Comparison of ENCODE assay signal across 8 mouse cellular contexts in genomic region chr9:31912553-31912920, GRCm38 (mm10). TPM values are rescaled to one million over a fixed set of nuclear protein-coding genes. Genes with fewer than 3 reads are reported as not detected.
DNase-seq lines count a peak whose midpoint lies in the region; ATAC-seq lines count a peak whose summit lies in the region.

No protein-coding gene starts in this region.

- H3K9me3 ChIP-seq in kidney, embryonic 14.5 days (ENCODE audit: control insufficient read depth, low read length): no peaks in the 10 kb centered on the region
- no peaks in the 10 kb centered on the region for H3K9me3 ChIP-seq in embryonic facial prominence, embryonic 11.5 days (replicated peaks; ENCODE audit: control insufficient read depth, low read length)
- no peaks in the 10 kb centered on the region for H3K9me3 ChIP-seq in hindbrain, embryonic 14.5 days (ENCODE audit: control insufficient read depth, low read length)
- no peaks in the 10 kb centered on the region for H3K9me3 ChIP-seq in midbrain, embryonic 15.5 days

- DNase-seq in kidney, postnatal 25 days: no peak
- no peak for DNase-seq in embryonic facial prominence, embryonic 11.5 days (ENCODE audit: low spot score)
- DNase-seq in hindbrain, embryonic 14.5 days (ENCODE audit: low spot score): no peak
- DNase-seq in cerebellum, postnatal 36 days: no peak
- no peak for DNase-seq in urinary bladder, postnatal 4 days (ENCODE audit: low spot score in 2 of 2)
- DNase-seq in kidney, postnatal 4 days: no peak

- H3K9ac ChIP-seq in kidney, embryonic 14.5 days (ENCODE audit: low read depth, low read length): no peak overlapping the region
- no peak overlapping the region for H3K9ac ChIP-seq in embryonic facial prominence, embryonic 11.5 days (replicated peaks; ENCODE audit: low read length)
- no peak overlapping the region for H3K9ac ChIP-seq in hindbrain, embryonic 14.5 days
- H3K9ac ChIP-seq in midbrain, embryonic 15.5 days: no peak overlapping the region

- H3K4me3 ChIP-seq in kidney, embryonic 14.5 days (ENCODE audit: low read length): peak overlapping the region; percentile 62
- peak overlapping the region; percentile 53 for H3K4me3 ChIP-seq in embryonic facial prominence, embryonic 11.5 days (ENCODE audit: low read depth, low read length)
- H3K4me3 ChIP-seq in hindbrain, embryonic 14.5 days (replicated peaks; ENCODE audit: low read length): peak overlapping the region; percentile 64
- peak overlapping the region; percentile 51 for H3K4me3 ChIP-seq in midbrain, embryonic 15.5 days

- no peak overlapping the region for H3K27ac ChIP-seq in kidney, embryonic 14.5 days (ENCODE audit: low read depth, low read length)
- no peak overlapping the region for H3K27ac ChIP-seq in embryonic facial prominence, embryonic 11.5 days (replicated peaks; ENCODE audit: low read depth, low read length)
- no peak overlapping the region for H3K27ac ChIP-seq in hindbrain, embryonic 14.5 days
- H3K27ac ChIP-seq in midbrain, embryonic 15.5 days: no peak overlapping the region

- H3K4me2 ChIP-seq in kidney, embryonic 14.5 days (replicated peaks; ENCODE audit: low read depth, low read length): peak overlapping the region; percentile 99
- H3K4me2 ChIP-seq in embryonic facial prominence, embryonic 11.5 days (ENCODE audit: low read depth, low read length): peak overlapping the region; percentile 88
- H3K4me2 ChIP-seq in hindbrain, embryonic 14.5 days (replicated peaks): peak overlapping the region; percentile 100
- H3K4me2 ChIP-seq in midbrain, embryonic 15.5 days: peak overlapping the region; percentile 96

- no peaks in the 10 kb centered on the region for H3K36me3 ChIP-seq in kidney, embryonic 14.5 days (ENCODE audit: control insufficient read depth, insufficient read depth, low read length)
- no peaks in the 10 kb centered on the region for H3K36me3 ChIP-seq in embryonic facial prominence, embryonic 11.5 days (replicated peaks; ENCODE audit: control insufficient read depth, insufficient read depth, low read depth, low read length)
- no peaks in the 10 kb centered on the region for H3K36me3 ChIP-seq in hindbrain, embryonic 14.5 days (replicated peaks; ENCODE audit: control insufficient read depth, insufficient read depth)
- no peaks in the 10 kb centered on the region for H3K36me3 ChIP-seq in midbrain, embryonic 15.5 days (replicated peaks)

- no peak for ATAC-seq in kidney, embryonic 14.5 days (ENCODE audit: low FRiP score, low TSS enrichment)
- ATAC-seq in embryonic facial prominence, embryonic 11.5 days (replicated peaks; ENCODE audit: insufficient number of reproducible peaks, low FRiP score, low TSS enrichment, low read depth): no peak; the same call in 1 of the 2 replicates
- ATAC-seq in hindbrain, embryonic 14.5 days (ENCODE audit: low FRiP score): no peak
- no peak for ATAC-seq in midbrain, embryonic 15.5 days (replicated peaks)

- 2% methylated on average over 16 of the region's 16 CpGs for WGBS in kidney, embryonic 14.5 days
- under 1% methylated on average over 16 of the region's 16 CpGs for WGBS in embryonic facial prominence, embryonic 11.5 days
- WGBS in hindbrain, embryonic 14.5 days: 2% methylated on average over 16 of the region's 16 CpGs
- WGBS in midbrain, embryonic 15.5 days: 1% methylated on average over 16 of the region's 16 CpGs

- peaks cover 10% of the 10 kb centered on the region; the same call in 1 of the 2 replicates for H3K4me1 ChIP-seq in kidney, embryonic 14.5 days (ENCODE audit: control insufficient read depth, insufficient read depth, low read length)
- H3K4me1 ChIP-seq in embryonic facial prominence, embryonic 11.5 days (ENCODE audit: control insufficient read depth, insufficient read depth, low read length): no peaks in the 10 kb centered on the region; the same call in 1 of the 2 replicates
- H3K4me1 ChIP-seq in hindbrain, embryonic 14.5 days (replicated peaks; ENCODE audit: control insufficient read depth, insufficient read depth, low read length): peaks cover 15% of the 10 kb centered on the region; the same call in 1 of the 2 replicates
- H3K4me1 ChIP-seq in midbrain, embryonic 15.5 days: peaks cover 26% of the 10 kb centered on the region

- H3K27me3 ChIP-seq in kidney, embryonic 14.5 days (ENCODE audit: control insufficient read depth, insufficient read depth, low read length): peaks cover 77% of the 10 kb centered on the region
- peaks cover 55% of the 10 kb centered on the region for H3K27me3 ChIP-seq in embryonic facial prominence, embryonic 11.5 days (ENCODE audit: control insufficient read depth, insufficient read depth, low read length)
- peaks cover 91% of the 10 kb centered on the region for H3K27me3 ChIP-seq in hindbrain, embryonic 14.5 days (ENCODE audit: control insufficient read depth, insufficient read depth, low read length)
- H3K27me3 ChIP-seq in midbrain, embryonic 15.5 days (replicated peaks): peaks cover 74% of the 10 kb centered on the region

RNA-seq across cellular contexts. Expression of gene Barx2, which starts 0.7 kb away (rescaled TPM):
- not detected in 2 replicates for polyA plus RNA-seq in kidney, embryonic 14.5 days (2014; fragmentation: Nextera tagmentation; extraction: Ambion mirVana)
- 0.72 and 1.4 TPM in 2 replicates for polyA plus RNA-seq in embryonic facial prominence, embryonic 11.5 days (2014; fragmentation: Nextera tagmentation; extraction: Ambion mirVana)
- polyA plus RNA-seq in hindbrain, embryonic 14.5 days (2014; fragmentation: Nextera tagmentation; extraction: Ambion mirVana): 0.17 TPM in 1 of 2 replicates, not detected in the other
- 0.17 TPM in 1 of 2 replicates, not detected in the other for polyA plus RNA-seq in midbrain, embryonic 15.5 days (2015; fragmentation: Nextera tagmentation; extraction: Ambion mirVana)
